ENCODE assay signal across 13 mouse cellular contexts in genomic region chr17:31486616-31487198, GRCm38 (mm10). TPM values are rescaled to one million over a fixed set of nuclear protein-coding genes. Genes with fewer than 3 reads are reported as not detected.
DNase-seq lines count a peak whose midpoint lies in the region; ATAC-seq and TF ChIP-seq lines count a peak whose summit lies in the region.
"Had no signal": no experiment of that assay in that cellular context is flagged by ENCODE, and none has a peak within 500 bp of the region (broad histone marks: within the 10 kb centered on the region; RNA-seq: fewer than 3 reads in every experiment).

No protein-coding gene starts in this region.

- no peaks in the 10 kb centered on the region for H3K27me3 ChIP-seq in kidney, postnatal 0 days (ENCODE audit: insufficient read depth, low read length)
- H3K27me3 ChIP-seq in forebrain, postnatal 0 days (ENCODE audit: insufficient read depth, low read length), result no peaks in the 10 kb centered on the region
- no peaks in the 10 kb centered on the region for H3K27me3 ChIP-seq in midbrain, embryonic 12.5 days

- no peak for ATAC-seq in kidney, postnatal 0 days (replicated peaks; ENCODE audit: low FRiP score, low read depth)
- ATAC-seq in forebrain, postnatal 0 days, result peak; percentile 32
- no peak for ATAC-seq in midbrain, embryonic 12.5 days (ENCODE audit: low FRiP score, low read depth)
- ATAC-seq in erythroid progenitor cell, adult 5-6 weeks (replicated peaks; ENCODE audit: low FRiP score, poor library complexity, severe bottlenecking), result no peak

- peak overlapping the region; percentile 66 for H3K27ac ChIP-seq in kidney, postnatal 0 days
- no peak overlapping the region for H3K27ac ChIP-seq in forebrain, postnatal 0 days (ENCODE audit: low read depth, low read length)
- H3K27ac ChIP-seq in midbrain, embryonic 12.5 days (replicated peaks), result peak overlapping the region; percentile 30
- H3K27ac ChIP-seq: heart, embryonic 13.5 days had no signal

- H3K9ac ChIP-seq in kidney, postnatal 0 days (ENCODE audit: low read depth, low read length), result no peak overlapping the region
- H3K9ac ChIP-seq in forebrain, postnatal 0 days, result no peak overlapping the region
- no peak overlapping the region for H3K9ac ChIP-seq in midbrain, embryonic 12.5 days (replicated peaks)
- H3K9ac ChIP-seq: heart, embryonic 13.5 days had no signal

- DNase-seq in kidney, postnatal 0 days (ENCODE audit: low spot score), result no peak
- no peak for DNase-seq in kidney, adult 9 months
- DNase-seq in forebrain, postnatal 0 days, result no peak
- DNase-seq in retina, postnatal 1 day, result peak; percentile 73
- no peak for DNase-seq in frontal cortex, postnatal 10 days (ENCODE audit: low spot score in 2 of 2)
- DNase-seq in MN1 (ENCODE audit: low spot score), result no peak
- DNase-seq: adrenal gland, postnatal 10 days; cerebellum, postnatal 10 days; gastrocnemius, postnatal 25 days had no signal

- H3K4me1 ChIP-seq in kidney, postnatal 0 days (replicated peaks; ENCODE audit: insufficient read depth, low read length), result no peaks in the 10 kb centered on the region
- H3K4me1 ChIP-seq in forebrain, postnatal 0 days (ENCODE audit: insufficient read depth), result no peaks in the 10 kb centered on the region
- H3K4me1 ChIP-seq in midbrain, embryonic 12.5 days, result peaks cover 9% of the 10 kb centered on the region
- H3K4me1 ChIP-seq: heart, embryonic 13.5 days had no signal

- no peak overlapping the region for H3K4me3 ChIP-seq in kidney, postnatal 0 days (replicated peaks; ENCODE audit: low read depth, low read length)
- H3K4me3 ChIP-seq in forebrain, postnatal 0 days (ENCODE audit: low read depth, low read length), result no peak overlapping the region
- no peak overlapping the region for H3K4me3 ChIP-seq in midbrain, embryonic 12.5 days
- H3K4me3 ChIP-seq: erythroblast, embryonic 14.5 days; heart, embryonic 13.5 days had no signal

- H3K9me3 ChIP-seq in kidney, postnatal 0 days (replicated peaks; ENCODE audit: low read length), result no peaks in the 10 kb centered on the region
- H3K9me3 ChIP-seq in forebrain, postnatal 0 days (ENCODE audit: low read length), result no peaks in the 10 kb centered on the region
- H3K9me3 ChIP-seq in midbrain, embryonic 12.5 days, result no peaks in the 10 kb centered on the region
- H3K9me3 ChIP-seq: heart, embryonic 13.5 days had no signal

- H3K4me2 ChIP-seq in kidney, postnatal 0 days (ENCODE audit: low read length), result no peak overlapping the region
- no peak overlapping the region for H3K4me2 ChIP-seq in forebrain, postnatal 0 days (ENCODE audit: low read depth)
- no peak overlapping the region for H3K4me2 ChIP-seq in midbrain, embryonic 12.5 days (replicated peaks)
- H3K4me2 ChIP-seq: heart, embryonic 13.5 days had no signal

- WGBS in kidney, postnatal 0 days, result 67% methylated on average over 10 of the region's 10 CpGs
- WGBS in forebrain, postnatal 0 days, result 58% methylated on average over 10 of the region's 10 CpGs
- WGBS in midbrain, embryonic 12.5 days, result 66% methylated on average over 10 of the region's 10 CpGs

- no peaks in the 10 kb centered on the region for H3K36me3 ChIP-seq in kidney, postnatal 0 days (ENCODE audit: insufficient read depth, low read length)
- H3K36me3 ChIP-seq in forebrain, postnatal 0 days (ENCODE audit: insufficient read depth), result no peaks in the 10 kb centered on the region
- H3K36me3 ChIP-seq in midbrain, embryonic 12.5 days, result no peaks in the 10 kb centered on the region
- H3K36me3 ChIP-seq: heart, embryonic 13.5 days had no signal

- TF ChIP-seq CTCF in kidney, postnatal 0 days (IDR thresholded peaks at IDR 0.05; ENCODE audit: low read depth), result no peak
- no peak for TF ChIP-seq CTCF in forebrain, postnatal 0 days (IDR thresholded peaks at IDR 0.05; ENCODE audit: low read depth)

RNA-seq across cellular contexts. Expression of gene Wdr4, which starts 33.1 kb away (rescaled TPM):
- 25.9 and 28.8 TPM in 2 replicates for polyA plus RNA-seq in kidney, postnatal 0 days (2015; fragmentation: Nextera tagmentation; extraction: Ambion mirVana)
- total RNA-seq in forebrain, postnatal 0 days (2014; rRNA removed), result 54.4 and 55.7 TPM in 2 replicates
- polyA plus RNA-seq in forebrain, postnatal 0 days (2015; fragmentation: Nextera tagmentation; extraction: Ambion mirVana), result 28.7 and 31.7 TPM in 2 replicates
- 42.2 and 43.7 TPM in 2 replicates for polyA plus RNA-seq in midbrain, embryonic 12.5 days (2016; fragmentation: Nextera tagmentation; extraction: Ambion mirVana)
- total RNA-seq in erythroid progenitor cell, adult 5-6 weeks (2015; ENCODE audit: low replicate concordance), result 2.5 and 8.3 TPM in 2 replicates
- 1.8 and 2.4 TPM in 2 replicates for total RNA-seq in erythroid progenitor cell, adult 5-6 weeks (2017; ENCODE audit: low replicate concordance)

RNA-seq across cellular contexts. Expression of gene Ndufv3, which starts 33.2 kb away (rescaled TPM):
- polyA plus RNA-seq in kidney, postnatal 0 days (2015; fragmentation: Nextera tagmentation; extraction: Ambion mirVana), result 353 and 364 TPM in 2 replicates
- 337 and 459 TPM in 2 replicates for total RNA-seq in forebrain, postnatal 0 days (2014; rRNA removed)
- 500 and 583 TPM in 2 replicates for polyA plus RNA-seq in forebrain, postnatal 0 days (2015; fragmentation: Nextera tagmentation; extraction: Ambion mirVana)
- 257 and 265 TPM in 2 replicates for polyA plus RNA-seq in midbrain, embryonic 12.5 days (2016; fragmentation: Nextera tagmentation; extraction: Ambion mirVana)
- 30.6 and 51.6 TPM in 2 replicates for total RNA-seq in erythroid progenitor cell, adult 5-6 weeks (2015; ENCODE audit: low replicate concordance)
- 54.4 and 57.5 TPM in 2 replicates for total RNA-seq in erythroid progenitor cell, adult 5-6 weeks (2017; ENCODE audit: low replicate concordance)
